Mouse (Mus musculus): ENCODE data around the gene Cacna2d4.

DNA sequence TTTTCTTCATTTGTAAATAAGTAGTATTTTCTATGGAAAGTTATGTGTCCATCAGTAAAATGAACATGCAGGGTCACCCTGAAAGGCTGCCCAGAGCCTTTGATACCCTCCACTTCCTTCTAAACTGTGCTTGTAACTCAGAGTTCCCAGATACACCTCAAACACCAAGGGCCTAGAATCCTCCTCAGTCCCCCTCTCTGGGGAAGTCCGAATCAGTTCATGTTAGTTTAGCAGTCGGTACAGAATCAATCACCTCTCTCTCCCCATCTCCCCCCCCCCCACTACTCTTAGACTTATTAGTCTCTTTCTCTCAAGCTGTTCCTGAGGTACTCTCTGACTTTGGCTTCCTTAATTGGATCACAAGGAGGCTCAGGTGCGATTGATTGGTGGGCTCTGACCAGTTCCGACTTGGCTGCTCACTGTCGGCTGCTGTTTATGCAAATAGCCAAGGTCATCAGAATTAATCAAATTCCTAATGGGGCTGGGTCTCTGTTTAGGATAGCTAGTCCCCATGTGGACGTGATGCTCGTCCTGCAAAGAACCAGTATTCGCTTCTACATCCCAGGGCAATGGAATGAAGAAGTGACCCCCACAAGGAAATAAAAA, 36.9 kb upstream of the Cacna2d4 start:
- TF ChIP-seq CTCF (IDR thresholded peaks at IDR 0.05; ENCODE audit: low read depth), result no peak
- no peak for TF ChIP-seq EP300 (IDR thresholded peaks at IDR 0.05; ENCODE audit: low read depth)

Measured in liver, embryonic 14.5 days (tissue).